Mouse (Mus musculus) hindbrain, postnatal 0 days (tissue): Measurements from ENCODE around the gene Trappc13. TPM values are rescaled to one million over a fixed set of nuclear protein-coding genes. Genes with fewer than 3 reads are reported as not detected.

Source experiments
- ATAC-seq: fragments of 200-750 bp; cut with Nextera tagmentation; 2 replicates; pipeline ENCODE4 v1.8.0; 2017; ENCODE audit warnings: mild to moderate bottlenecking, moderate TSS enrichment, moderate library complexity
- DNase-seq: peaks from one replicate; pipeline ENCODE4 v3.0.0-alpha.2; 2015; ENCODE audit warnings: low spot score
- H3K27ac ChIP-seq: fragments of 300-500 bp; sonication (generic); 2 replicates; pipeline ENCODE4 v1.5.1; 2014; ENCODE audit warnings: mild to moderate bottlenecking
- H3K27me3 ChIP-seq: fragments of 300-500 bp; sonication (generic); 2 replicates; pipeline ENCODE4 v1.6.1; 2014; ENCODE audit warnings: low read length, mixed read lengths; ENCODE audit not compliant: insufficient read depth
- H3K36me3 ChIP-seq: fragments of 300-500 bp; sonication (generic); 2 replicates; pipeline ENCODE4 v1.6.1; 2014; ENCODE audit warnings: low read length, mixed read lengths; ENCODE audit not compliant: insufficient read depth
- H3K4me1 ChIP-seq: fragments of 300-500 bp; sonication (generic); 2 replicates; pipeline ENCODE4 v1.6.1; 2014; ENCODE audit warnings: antibody characterized with exemption, low read length, mixed read lengths; ENCODE audit not compliant: insufficient read depth
- H3K4me2 ChIP-seq: fragments of 300-500 bp; sonication (generic); 2 replicates; pipeline ENCODE4 v1.6.1; 2014; ENCODE audit warnings: low read depth, mild to moderate bottlenecking, low read length, moderate library complexity, mixed read lengths
- H3K4me3 ChIP-seq: fragments of 300-500 bp; sonication (generic); 2 replicates; pipeline ENCODE4 v1.5.1; 2014; ENCODE audit warnings: low read length
- H3K9ac ChIP-seq: fragments of 300-500 bp; sonication (generic); replicated peaks from 2 replicates; pipeline ENCODE4 v1.6.1; 2014; ENCODE audit warnings: mild to moderate bottlenecking, low read length, moderate library complexity, mixed read lengths
- H3K9me3 ChIP-seq: fragments of 300-500 bp; sonication (generic); 2 replicates; pipeline ENCODE4 v1.6.1; 2016; ENCODE audit warnings: low read length, mixed read lengths
- CTCF ChIP-seq: IDR thresholded peaks from 2 replicates; pipeline ENCODE4 v1.5.1; 2016; ENCODE audit warnings: antibody characterized with exemption, control low read depth, low read depth
- WGBS: fragments of 180-500 bp; shearing (Covaris S2); extraction: QIAGEN DNeasy Blood & Tissue Kit; methylation state at CpG from one replicate; pipeline ENCODE4 v1.1.7; 2014; 5-methylcytosine and 5-hydroxymethylcytosine counted together
- polyA plus RNA-seq: library from polyadenylated mRNA; unstranded; fragments of >200 nt; fragmentation: Nextera tagmentation; extraction: Ambion mirVana; gene quantifications from 2 replicates; pipeline ENCODE4 v1.2.1, GENCODE M21; 2015
- total RNA-seq: library from RNA; depleted of rRNA; stranded (reverse); fragments of >200 nt; gene quantifications from 2 replicates; pipeline ENCODE4 v1.2.3, GENCODE M21; 2014; rRNA removed

The Trappc13 gene
- total and polyA plus RNA-seq, 2 experiments from 2014 or later = 26.0 to 41.9 TPM

GRCm38 (mm10) chr13:104094531-104095385 lies 83.5 kb downstream of the Trappc13 start:
- no peak for DNase-seq
- no peak overlapping the region for H3K4me3 ChIP-seq
- no peak for ATAC-seq
- no peaks in the 10 kb centered on the region for H3K36me3 ChIP-seq
- H3K27me3 ChIP-seq = no peaks in the 10 kb centered on the region
- H3K4me2 ChIP-seq = no peak overlapping the region
- H3K4me1 ChIP-seq = no peaks in the 10 kb centered on the region
- no peaks in the 10 kb centered on the region for H3K9me3 ChIP-seq
- H3K27ac ChIP-seq = no peak overlapping the region
- no peak overlapping the region for H3K9ac ChIP-seq
- 83% methylated on average over 11 of the region's 11 CpGs for WGBS
- no peak for TF ChIP-seq CTCF

Other genes with a start within 250 kb of the Trappc13 start
- 67.3 and 71.6 TPM in 2 replicates for gene Nln, start 68.9 kb downstream of the Trappc13 start, total RNA-seq
- gene Nln, start 68.9 kb downstream of the Trappc13 start, polyA plus RNA-seq = 52.9 and 53.7 TPM in 2 replicates
- 26.8 and 36.7 TPM in 2 replicates for gene Sgtb, start 68.7 kb downstream of the Trappc13 start, total RNA-seq
- gene Sgtb, start 68.7 kb downstream of the Trappc13 start, polyA plus RNA-seq = 24.3 and 24.9 TPM in 2 replicates
- 27.5 and 29.7 TPM in 2 replicates for gene Trim23, start 328 bp upstream of the Trappc13 start, total RNA-seq
- 28.8 and 30.7 TPM in 2 replicates for gene Trim23, start 328 bp upstream of the Trappc13 start, polyA plus RNA-seq
- gene Cenpk, start 50.1 kb upstream of the Trappc13 start, total RNA-seq = 2.5 and 3.0 TPM in 2 replicates
- gene Cenpk, start 50.1 kb upstream of the Trappc13 start, polyA plus RNA-seq = 18.2 and 19.8 TPM in 2 replicates
- 4.3 and 5.9 TPM in 2 replicates for gene Ppwd1, start 50.4 kb upstream of the Trappc13 start, total RNA-seq
- 6.3 and 6.9 TPM in 2 replicates for gene Ppwd1, start 50.4 kb upstream of the Trappc13 start, polyA plus RNA-seq
- 6.1 and 8.9 TPM in 2 replicates for gene Adamts6, start 109.4 kb upstream of the Trappc13 start, total RNA-seq
- gene Adamts6, start 109.4 kb upstream of the Trappc13 start, polyA plus RNA-seq = 1.1 TPM in 2 replicates